Mouse (Mus musculus) liver, embryonic 18 days (tissue): ENCODE results near the gene Ccdc7a. TPM values are rescaled to one million over a fixed set of nuclear protein-coding genes. Genes with fewer than 3 reads are reported as not detected.

Experiments
- polyA plus RNA-seq: library from polyadenylated mRNA; depleted of rRNA; stranded (reverse); fragments of >200 nt; gene quantifications from 2 replicates; pipeline ENCODE4 v1.2.3, GENCODE M21; 2012; rRNA removed

The Ccdc7a gene
- not detected in 2 replicates for polyA plus RNA-seq

GRCm38 (mm10) chr8:129065417-129065816 is at the start of gene Ccdc7a:
Gene Ccdc7a, minus strand, starts transcription at chr8:129065517.

GRCm38 (mm10) chr8:129066834-129067233 is 1.5 kb upstream of the Ccdc7a start, which contains the start of gene Ccdc7b:
Gene Ccdc7b, plus strand, starts transcription at chr8:129067134.

GRCm38 (mm10) chr8:128798594-128798993 is 266.7 kb downstream of the Ccdc7a start, which contains the start of gene Gm3952:
Gene Gm3952, minus strand, starts transcription at chr8:128798694.

GRCm38 (mm10) chr8:128685507-128686428 is 379.5 kb downstream of the Ccdc7a start, which contains the start of gene Itgb1:
Gene Itgb1, plus strand, starts transcription at chr8:128685654.

Other genes with a start within 250 kb of the Ccdc7a start
- gene Ccdc7b, start 1.6 kb upstream of the Ccdc7a start, polyA plus RNA-seq: not detected in 2 replicates
- not detected in 2 replicates for gene Gm10999, start 66.1 kb upstream of the Ccdc7a start, polyA plus RNA-seq
- gene 2610044O15Rik8, start 168.9 kb upstream of the Ccdc7a start, polyA plus RNA-seq: 3.7 and 4.9 TPM in 2 replicates